Mouse (Mus musculus): ENCODE data around the gene Pde4b. TPM values are rescaled to one million over a fixed set of nuclear protein-coding genes. Genes with fewer than 3 reads are reported as not detected.

Gene Pde4b
- polyA plus RNA-seq, 1 experiment = 14.3 TPM

- Histone ChIP-seq H3K27me3 (ENCODE audit: control insufficient read depth, insufficient read depth, low read length) (no peaks in the 10 kb centered on the region), H3K27ac (ENCODE audit: insufficient read depth, low read length) (no peak overlapping the region), H3K4me1 (ENCODE audit: control insufficient read depth, insufficient read depth, insufficient read length) (no peaks in the 10 kb centered on the region), H3K36me3 (ENCODE audit: control insufficient read depth, insufficient read depth, low read length) (no peaks in the 10 kb centered on the region), H3K4me3 (ENCODE audit: extremely low read depth, insufficient read depth, insufficient read length) (no peak overlapping the region)
- TF ChIP-seq CTCF (IDR thresholded peaks at IDR 0.05; ENCODE audit: extremely low read depth, insufficient read depth, insufficient read length, insufficient replicate concordance) (no peak), POLR2A (IDR thresholded peaks at IDR 0.05; ENCODE audit: low read depth, low read length) (no peak)
- 66% methylated on average over 2 of the region's 2 CpGs for WGBS
- no peak for DNase-seq (ENCODE audit: low read depth in 1 of 2, low spot score in 2 of 2)
Measured at GRCm38 (mm10) chr4:102393605-102394004, 306.3 kb downstream of the Pde4b start.

- H3K27me3 ChIP-seq (ENCODE audit: control insufficient read depth, insufficient read depth, low read length) = no peaks in the 10 kb centered on the region
- TF ChIP-seq POLR2A (IDR thresholded peaks at IDR 0.05; ENCODE audit: low read depth, low read length) = no peak
- no peak for TF ChIP-seq CTCF (IDR thresholded peaks at IDR 0.05; ENCODE audit: extremely low read depth, insufficient read depth, insufficient read length, insufficient replicate concordance)
- WGBS = 93% methylated on average over 4 of the region's 4 CpGs
- no peaks in the 10 kb centered on the region for H3K36me3 ChIP-seq (ENCODE audit: control insufficient read depth, insufficient read depth, low read length)
- no peak overlapping the region for H3K4me3 ChIP-seq (ENCODE audit: extremely low read depth, insufficient read depth, insufficient read length)
- H3K27ac ChIP-seq (ENCODE audit: insufficient read depth, low read length) = no peak overlapping the region
- no peak for DNase-seq (ENCODE audit: low read depth in 1 of 2, low spot score in 2 of 2)
- no peaks in the 10 kb centered on the region for H3K4me1 ChIP-seq (ENCODE audit: control insufficient read depth, insufficient read depth, insufficient read length)
Measured at GRCm38 (mm10) chr4:102397334-102397733, 310.0 kb downstream of the Pde4b start.

GRCm38 (mm10) chr4:102398512-102398911, 311.2 kb downstream of the Pde4b start:
- Histone ChIP-seq H3K4me3 (ENCODE audit: extremely low read depth, insufficient read depth, insufficient read length) (no peak overlapping the region), H3K4me1 (ENCODE audit: control insufficient read depth, insufficient read depth, insufficient read length) (no peaks in the 10 kb centered on the region), H3K27ac (ENCODE audit: insufficient read depth, low read length) (no peak overlapping the region), H3K27me3 (ENCODE audit: control insufficient read depth, insufficient read depth, low read length) (no peaks in the 10 kb centered on the region), H3K36me3 (ENCODE audit: control insufficient read depth, insufficient read depth, low read length) (no peaks in the 10 kb centered on the region)
- 92% methylated on average over 1 of the region's 1 CpGs for WGBS
- TF ChIP-seq CTCF (IDR thresholded peaks at IDR 0.05; ENCODE audit: extremely low read depth, insufficient read depth, insufficient read length, insufficient replicate concordance) = no peak
- no peak for TF ChIP-seq POLR2A (IDR thresholded peaks at IDR 0.05; ENCODE audit: low read depth, low read length)
- DNase-seq (ENCODE audit: low read depth in 1 of 2, low spot score in 2 of 2) = no peak

GRCm38 (mm10) chr4:102406848-102407247, 319.5 kb downstream of the Pde4b start:
- no peak for DNase-seq (ENCODE audit: low read depth in 1 of 2, low spot score in 2 of 2)
- 87% methylated on average over 3 of the region's 3 CpGs for WGBS
- TF ChIP-seq POLR2A (IDR thresholded peaks at IDR 0.05; ENCODE audit: low read depth, low read length) (no peak), CTCF (IDR thresholded peaks at IDR 0.05; ENCODE audit: extremely low read depth, insufficient read depth, insufficient read length, insufficient replicate concordance) (no peak)

GRCm38 (mm10) chr4:102408132-102408531, 320.8 kb downstream of the Pde4b start:
- TF ChIP-seq CTCF (IDR thresholded peaks at IDR 0.05; ENCODE audit: extremely low read depth, insufficient read depth, insufficient read length, insufficient replicate concordance) (no peak), POLR2A (IDR thresholded peaks at IDR 0.05; ENCODE audit: low read depth, low read length) (no peak)
- Histone ChIP-seq H3K4me3 (ENCODE audit: extremely low read depth, insufficient read depth, insufficient read length) (no peak overlapping the region), H3K27ac (ENCODE audit: insufficient read depth, low read length) (no peak overlapping the region), H3K27me3 (ENCODE audit: control insufficient read depth, insufficient read depth, low read length) (no peaks in the 10 kb centered on the region), H3K4me1 (ENCODE audit: control insufficient read depth, insufficient read depth, insufficient read length) (no peaks in the 10 kb centered on the region), H3K36me3 (ENCODE audit: control insufficient read depth, insufficient read depth, low read length) (no peaks in the 10 kb centered on the region)
- 82% methylated on average over 2 of the region's 2 CpGs for WGBS
- no peak for DNase-seq (ENCODE audit: low read depth in 1 of 2, low spot score in 2 of 2)

More at GRCm38 (mm10) chr4:102406848-102407247, 319.5 kb downstream of the Pde4b start:
- no peaks in the 10 kb centered on the region for H3K36me3 ChIP-seq (ENCODE audit: control insufficient read depth, insufficient read depth, low read length)
- no peak overlapping the region for H3K27ac ChIP-seq (ENCODE audit: insufficient read depth, low read length)
- H3K4me3 ChIP-seq (ENCODE audit: extremely low read depth, insufficient read depth, insufficient read length) = no peak overlapping the region
- no peaks in the 10 kb centered on the region for H3K27me3 ChIP-seq (ENCODE audit: control insufficient read depth, insufficient read depth, low read length)
- H3K4me1 ChIP-seq (ENCODE audit: control insufficient read depth, insufficient read depth, insufficient read length) = no peaks in the 10 kb centered on the region

- no peak overlapping the region for H3K4me3 ChIP-seq (ENCODE audit: extremely low read depth, insufficient read depth, insufficient read length)
- H3K27me3 ChIP-seq (ENCODE audit: control insufficient read depth, insufficient read depth, low read length) = no peaks in the 10 kb centered on the region
- H3K36me3 ChIP-seq (ENCODE audit: control insufficient read depth, insufficient read depth, low read length) = no peaks in the 10 kb centered on the region
- no peak overlapping the region for H3K27ac ChIP-seq (ENCODE audit: insufficient read depth, low read length)
- DNase-seq (ENCODE audit: low read depth in 1 of 2, low spot score in 2 of 2) = no peak
- H3K4me1 ChIP-seq (ENCODE audit: control insufficient read depth, insufficient read depth, insufficient read length) = no peaks in the 10 kb centered on the region
- TF ChIP-seq CTCF (IDR thresholded peaks at IDR 0.05; ENCODE audit: extremely low read depth, insufficient read depth, insufficient read length, insufficient replicate concordance) = no peak
- TF ChIP-seq POLR2A (IDR thresholded peaks at IDR 0.05; ENCODE audit: low read depth, low read length) = no peak
- WGBS = 69% methylated on average over 4 of the region's 4 CpGs
Measured at GRCm38 (mm10) chr4:102408938-102409337, 321.6 kb downstream of the Pde4b start.

- WGBS = 91% methylated on average over 2 of the region's 2 CpGs
- no peaks in the 10 kb centered on the region for H3K4me1 ChIP-seq (ENCODE audit: control insufficient read depth, insufficient read depth, insufficient read length)
- DNase-seq (ENCODE audit: low read depth in 1 of 2, low spot score in 2 of 2) = no peak
Measured at GRCm38 (mm10) chr4:102413101-102413500, 325.8 kb downstream of the Pde4b start.

More at GRCm38 (mm10) chr4:102413101-102413500, 325.8 kb downstream of the Pde4b start:
- Histone ChIP-seq H3K27me3 (ENCODE audit: control insufficient read depth, insufficient read depth, low read length) (no peaks in the 10 kb centered on the region), H3K4me3 (ENCODE audit: extremely low read depth, insufficient read depth, insufficient read length) (no peak overlapping the region), H3K36me3 (ENCODE audit: control insufficient read depth, insufficient read depth, low read length) (no peaks in the 10 kb centered on the region), H3K27ac (ENCODE audit: insufficient read depth, low read length) (no peak overlapping the region)
- TF ChIP-seq POLR2A (IDR thresholded peaks at IDR 0.05; ENCODE audit: low read depth, low read length) = no peak
- TF ChIP-seq CTCF (IDR thresholded peaks at IDR 0.05; ENCODE audit: extremely low read depth, insufficient read depth, insufficient read length, insufficient replicate concordance) = no peak

Measured in spleen, adult 2 months (tissue).